Mouse (Mus musculus) ovary, adult 18-20 months (tissue): ENCODE results near the gene Fam207a.
A peak's percentile ranks its signal among the peaks of the same experiment; 100 is the strongest.

Experiments used
- DNase-seq: peaks from one replicate; pipeline ENCODE4 v3.0.0; 2022; ENCODE audit warnings: low spot score, mixed read lengths

Gene Fam207a

DNA sequence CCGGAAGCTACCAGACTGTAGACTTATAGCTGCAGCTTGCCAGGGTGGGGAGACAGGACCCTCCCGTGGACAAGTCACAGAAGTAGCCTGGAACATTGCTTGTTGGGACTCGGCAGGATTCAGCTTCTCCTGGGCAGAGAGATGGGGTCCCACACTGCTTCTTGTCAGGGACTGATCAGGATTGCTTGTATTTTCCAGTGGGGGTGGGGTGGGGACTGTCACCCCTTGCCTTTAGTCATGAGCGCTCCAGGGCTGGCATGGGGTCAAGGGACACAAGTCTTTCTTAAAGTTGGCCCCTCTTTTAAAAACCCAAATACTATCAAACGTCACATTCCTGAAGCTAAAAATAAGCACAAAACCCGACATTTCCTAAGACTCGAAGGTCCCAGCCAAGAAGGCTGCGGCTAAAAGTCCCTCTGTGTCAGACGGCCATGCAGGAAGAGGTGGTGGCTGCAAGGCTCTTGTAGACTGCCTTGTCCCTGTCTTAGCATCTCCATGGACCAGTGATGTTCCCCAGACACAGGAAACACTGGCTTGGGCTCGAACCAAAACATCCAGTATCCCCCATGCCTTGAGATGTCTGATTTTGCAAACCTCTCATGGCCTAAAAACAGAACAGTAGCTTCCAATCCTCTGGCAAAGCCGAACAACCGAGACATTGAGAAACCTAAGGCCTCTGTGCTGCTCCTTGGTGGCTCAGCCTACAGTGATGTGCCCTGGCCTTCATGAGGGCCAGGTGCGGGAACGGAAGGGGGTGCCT lies 60.2 kb downstream of the Fam207a start:
- DNase-seq = no peak

DNA sequence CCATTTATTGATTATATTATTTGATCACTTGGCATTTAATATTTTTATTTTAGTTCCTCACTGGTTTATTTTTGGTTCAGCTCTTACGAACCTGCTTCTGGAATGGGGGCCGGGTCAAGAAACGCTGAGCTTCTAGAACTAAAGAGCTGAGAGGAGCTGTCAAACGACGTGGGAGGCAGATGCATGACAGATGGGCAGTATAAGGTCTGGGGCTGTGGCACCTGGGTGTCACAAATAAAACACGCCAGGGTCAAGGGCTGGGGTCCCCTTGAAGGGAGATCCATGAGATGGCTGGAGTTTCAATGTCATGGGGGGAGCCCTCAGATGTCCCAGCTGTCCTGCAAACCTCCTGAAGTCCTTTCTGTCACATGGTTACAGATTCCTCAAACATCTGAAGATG lies 60.8 kb downstream of the Fam207a start:
- DNase-seq = no peak

DNA sequence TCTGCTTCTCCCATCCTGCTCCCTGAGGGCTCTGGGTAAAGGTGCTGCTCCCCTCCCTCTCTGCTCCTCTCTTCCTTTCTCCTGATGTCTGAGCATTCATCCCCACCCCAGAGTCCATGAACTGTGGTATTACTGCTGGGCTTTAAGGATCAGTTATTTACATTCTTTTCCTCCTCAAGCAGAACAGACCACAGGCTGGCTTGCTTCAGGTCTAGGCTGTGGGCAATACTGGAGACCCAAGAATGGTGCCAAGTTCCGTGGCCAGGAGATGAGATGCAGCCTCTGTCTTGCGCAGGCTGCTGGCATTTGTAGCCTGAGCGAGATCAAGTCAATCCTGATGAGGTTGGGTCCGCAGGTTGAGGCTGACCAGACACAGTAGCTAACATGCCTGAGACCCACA lies 63.8 kb downstream of the Fam207a start:
- DNase-seq = no peak

DNA sequence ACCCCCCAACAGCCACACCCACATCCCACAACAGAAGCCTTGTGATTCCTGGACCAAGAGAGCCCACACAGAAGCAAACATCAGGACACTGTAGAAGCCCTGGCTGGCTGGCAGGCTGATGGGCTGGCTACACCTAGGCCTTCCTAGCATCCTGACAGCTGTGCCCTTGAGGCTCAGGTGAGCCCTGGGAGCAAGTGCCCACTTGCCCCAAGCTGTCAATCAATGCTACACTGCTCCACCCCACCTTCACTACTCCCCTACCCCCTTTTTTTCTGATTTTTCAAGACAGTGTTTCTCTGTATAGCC lies 65.5 kb downstream of the Fam207a start:
- DNase-seq = no peak

DNA sequence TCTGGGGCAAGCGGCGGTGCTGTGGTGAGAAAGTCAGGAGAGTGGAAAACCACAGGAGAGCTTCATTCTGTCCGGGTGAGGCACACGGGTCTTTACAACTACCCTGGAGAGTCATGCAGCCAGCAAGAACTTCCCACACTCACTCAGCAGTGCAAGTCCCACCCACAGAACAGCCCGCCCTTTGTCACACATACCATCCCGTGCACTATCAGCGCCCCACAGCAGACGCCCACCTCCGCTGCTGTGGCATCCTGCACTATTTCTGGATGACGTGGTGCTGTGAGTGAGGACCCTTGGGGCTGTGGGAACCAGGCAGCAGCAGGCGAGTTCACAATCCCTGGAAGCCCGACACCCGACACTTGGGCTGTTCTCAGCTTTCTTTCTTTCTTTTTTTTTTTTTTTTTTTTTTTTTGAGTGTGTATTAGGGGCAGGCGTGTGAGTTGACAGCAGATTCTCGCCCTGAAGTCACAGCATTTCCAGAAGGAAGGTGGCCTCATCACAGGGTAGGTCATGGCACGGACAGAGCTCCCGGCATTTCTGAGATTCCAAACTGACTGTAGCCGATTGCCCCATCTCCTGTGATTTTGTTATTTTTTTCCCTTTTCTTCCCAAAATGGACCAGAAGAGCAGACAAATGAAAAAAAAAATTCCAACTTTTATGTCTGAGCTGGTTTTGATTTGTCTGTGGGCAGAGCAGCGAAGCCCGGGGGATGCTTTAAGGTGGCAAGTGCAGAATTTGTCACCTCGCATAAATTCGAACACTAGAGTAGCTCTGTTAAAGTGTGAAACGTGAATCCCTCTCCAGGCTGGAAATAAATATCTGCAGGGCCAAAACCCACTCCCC lies 66.0 kb downstream of the Fam207a start:
- no peak for DNase-seq

DNA sequence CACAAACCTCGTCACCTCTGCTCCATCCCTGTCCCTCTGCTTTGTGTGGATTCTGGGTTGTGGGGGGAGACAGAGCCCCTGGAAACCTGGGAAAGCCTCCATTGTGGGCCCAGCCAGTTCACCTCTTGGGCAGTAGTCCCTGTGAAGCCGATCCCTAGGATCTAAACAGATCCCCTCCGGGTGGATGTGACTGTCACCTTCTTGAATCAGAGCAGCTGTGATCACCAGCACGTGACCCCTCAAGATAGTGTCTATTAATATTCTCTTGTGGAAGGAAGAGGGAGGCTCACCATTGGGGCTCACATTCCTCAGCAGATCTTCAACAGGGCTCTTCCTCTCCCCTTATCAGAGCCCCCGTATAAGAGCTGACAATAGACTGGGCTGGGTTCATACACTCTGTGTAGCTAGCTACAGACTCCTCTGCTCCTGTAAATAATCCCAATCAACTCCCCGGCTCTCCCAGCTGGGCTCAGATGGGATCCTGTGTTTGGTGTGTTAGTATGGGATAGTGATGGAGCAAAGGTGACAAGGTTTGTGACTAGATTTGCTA lies 66.8 kb downstream of the Fam207a start:
- no peak for DNase-seq

DNA sequence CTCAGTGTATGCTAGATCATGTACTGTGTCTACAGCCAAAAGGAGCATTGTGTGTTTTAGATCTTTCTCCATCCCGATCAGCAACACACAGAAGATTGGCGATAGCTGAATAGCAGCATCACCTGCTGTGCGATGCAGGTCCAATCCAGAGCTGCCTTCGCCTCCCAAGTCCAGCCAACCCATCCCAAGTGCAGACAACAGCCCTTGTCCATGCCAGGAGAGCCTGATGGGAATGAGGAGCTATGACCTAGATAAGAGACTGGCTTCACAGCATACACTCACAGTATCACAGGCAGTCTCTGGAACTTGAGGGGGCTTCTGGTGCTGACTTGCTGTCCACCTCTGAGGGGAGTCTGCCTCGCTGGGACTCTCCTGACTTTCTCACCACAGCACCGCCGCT lies 67.4 kb downstream of the Fam207a start:
- DNase-seq = no peak

DNA sequence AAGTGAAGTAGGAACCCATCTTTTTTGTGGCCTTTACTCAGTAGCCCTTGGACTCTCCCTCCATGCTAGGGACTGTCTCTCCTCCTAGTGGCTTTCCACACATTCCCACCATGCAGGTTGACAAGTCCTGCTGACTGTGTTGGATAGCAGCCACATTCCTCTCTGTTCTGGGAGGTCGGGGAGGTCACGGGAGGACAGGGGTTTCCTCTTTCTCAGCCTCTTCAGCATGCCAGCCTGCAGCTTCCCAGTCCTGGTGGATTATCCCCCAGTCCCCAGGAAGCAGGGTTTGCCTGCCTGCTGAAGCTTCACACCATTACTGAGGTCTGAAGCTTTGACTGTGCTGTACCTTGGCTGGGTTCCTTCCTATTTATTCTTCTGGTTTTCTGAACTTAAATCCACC lies 67.8 kb downstream of the Fam207a start:
- DNase-seq = no peak

DNA sequence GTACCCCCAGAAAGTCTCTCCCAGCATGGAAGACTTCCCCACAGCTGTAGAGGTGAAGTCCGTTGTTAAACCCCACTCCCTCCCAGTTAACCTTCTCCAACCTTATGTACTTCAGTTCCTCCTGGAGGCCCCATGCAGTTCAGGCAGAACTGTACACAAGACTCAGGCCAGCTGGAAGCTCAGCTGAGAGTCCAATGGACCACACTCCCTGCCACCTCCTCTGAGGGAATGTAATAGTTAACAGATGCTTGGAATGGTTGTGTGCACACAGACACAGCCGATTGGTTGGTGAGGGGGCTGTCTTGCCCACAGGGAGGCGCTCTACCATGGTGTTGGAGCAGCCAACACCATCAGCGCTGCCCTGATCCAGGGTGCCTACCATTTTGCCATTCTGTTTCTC lies 73.3 kb downstream of the Fam207a start:
- no peak for DNase-seq

DNA sequence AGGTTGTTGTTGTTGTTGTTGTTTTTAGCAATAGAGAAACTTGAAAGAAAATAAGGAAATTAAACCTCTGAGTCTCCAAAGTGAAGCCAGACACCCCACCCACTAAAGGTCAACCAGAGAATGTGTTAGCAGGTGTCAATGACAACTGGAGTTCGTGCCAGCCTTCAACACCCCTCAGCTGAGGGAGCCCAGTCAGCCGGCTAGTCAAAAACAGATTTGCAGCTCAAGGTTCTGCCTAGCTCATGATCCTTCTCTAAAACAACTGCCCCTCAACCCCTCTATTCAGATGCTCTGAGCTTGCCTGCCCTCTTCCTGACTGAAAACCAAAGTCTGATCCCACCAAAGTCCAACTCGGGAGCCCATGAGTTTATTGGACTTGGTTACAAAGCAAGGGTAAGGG lies 73.8 kb downstream of the Fam207a start:
- no peak for DNase-seq

DNA sequence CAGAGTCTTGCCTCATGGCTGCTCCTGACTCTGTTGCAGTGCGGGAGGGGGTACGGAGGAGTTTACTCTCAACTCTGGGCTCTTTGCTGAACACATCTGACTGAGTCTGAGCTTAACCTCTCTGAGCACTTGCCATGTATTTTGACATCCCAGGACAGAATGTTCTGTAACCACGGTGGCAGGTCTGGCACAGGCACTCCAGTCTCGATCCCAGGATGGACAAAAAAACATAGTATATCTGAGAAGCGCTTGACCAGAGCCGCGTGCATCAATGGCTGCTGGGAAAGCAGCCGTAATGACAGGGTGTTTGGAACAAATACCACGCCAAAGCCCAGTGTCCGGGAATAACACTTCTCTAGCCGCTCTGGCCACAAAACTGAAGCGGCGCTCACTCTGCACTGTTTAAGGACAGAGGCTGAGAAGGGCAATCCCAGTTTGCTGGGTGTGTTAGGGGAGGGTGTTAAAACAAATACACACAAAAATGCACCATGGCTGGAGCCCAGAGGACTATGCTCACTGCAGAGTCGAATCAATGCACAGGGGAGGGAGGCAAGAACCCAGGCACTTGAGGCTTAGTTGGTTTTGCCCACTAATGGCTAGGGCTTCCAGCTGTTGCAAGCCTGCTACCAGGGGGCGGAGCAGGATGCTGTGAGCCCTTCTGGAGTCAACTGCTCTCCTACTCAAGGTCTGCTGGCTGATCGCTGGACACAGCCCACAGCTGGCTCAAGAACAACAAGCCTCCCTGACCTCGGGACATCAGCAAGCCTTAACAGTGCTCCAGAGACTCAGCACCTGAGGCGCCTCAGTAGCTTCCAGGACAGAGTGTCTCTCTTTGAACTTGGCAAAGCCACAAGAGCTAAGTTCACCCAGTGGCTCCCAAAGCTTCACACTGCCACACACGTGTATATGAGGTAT lies 74.5 kb downstream of the Fam207a start:
- DNase-seq = peak; percentile 63

DNA sequence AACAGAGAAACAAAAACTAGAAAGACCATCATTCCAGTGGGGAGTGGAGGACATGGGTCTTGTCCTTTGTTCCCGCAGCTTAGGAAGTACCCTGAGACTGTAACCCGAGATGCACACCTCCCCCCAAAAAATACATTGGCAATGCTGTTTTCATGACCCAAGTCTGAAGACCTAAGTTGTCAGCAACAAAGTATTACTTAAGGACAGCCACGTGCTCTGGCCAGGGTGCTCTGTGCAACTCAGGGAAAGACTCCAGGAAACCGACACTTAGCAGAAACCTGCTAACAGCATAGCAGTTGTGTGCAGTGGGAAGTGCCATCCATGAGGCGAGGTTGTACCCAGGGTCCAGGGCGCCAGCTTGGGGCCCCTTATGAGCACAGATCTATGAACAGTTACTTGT lies 75.3 kb downstream of the Fam207a start:
- no peak for DNase-seq

DNA sequence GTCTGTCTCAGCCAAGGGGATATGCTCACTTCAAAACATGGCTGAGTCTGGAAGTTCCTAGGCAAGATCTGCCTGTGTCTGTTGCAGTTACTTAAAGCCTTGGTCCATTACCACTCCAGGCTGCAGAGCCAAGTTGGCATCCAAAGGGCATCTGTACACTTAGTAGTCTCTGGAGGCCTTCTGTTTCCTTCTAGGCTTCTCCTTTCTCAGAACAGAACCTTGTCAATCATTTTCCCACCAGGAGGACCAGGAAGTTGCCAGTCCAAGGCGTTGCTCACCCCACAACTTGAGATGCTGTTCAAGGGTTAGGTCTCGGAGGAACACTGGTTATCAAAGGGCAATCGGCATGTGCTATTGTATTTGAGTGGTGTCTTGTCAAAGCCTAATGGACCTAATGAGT lies 76.6 kb downstream of the Fam207a start:
- no peak for DNase-seq

DNA sequence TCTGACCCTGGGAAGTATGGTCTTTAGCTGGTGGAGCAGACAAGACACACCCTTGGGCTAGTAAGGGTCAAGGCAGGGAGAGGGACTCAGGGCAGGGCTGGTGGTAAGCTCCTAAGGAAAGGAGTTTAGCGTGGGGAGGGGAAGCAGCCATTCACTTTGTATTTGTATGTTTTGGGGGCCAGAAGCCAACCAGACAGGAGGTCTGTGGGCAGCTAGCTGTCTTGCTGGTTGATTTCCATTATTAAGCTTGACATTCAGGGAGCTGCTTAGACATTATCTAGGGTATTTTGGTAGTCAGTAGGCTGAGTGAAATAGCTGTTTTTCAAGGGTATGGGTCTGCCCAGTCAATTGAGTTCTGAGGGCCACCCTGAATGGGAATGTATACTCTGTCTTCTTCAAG lies 77.6 kb downstream of the Fam207a start:
- no peak for DNase-seq
